Mouse (Mus musculus): Measurements from ENCODE around the gene Cys1. TPM values are rescaled to one million over a fixed set of nuclear protein-coding genes. Genes with fewer than 3 reads are reported as not detected.

Cys1 gene
- polyA plus RNA-seq, 1 experiment from 2014 or later: 1.4 TPM

- H3K4me1 ChIP-seq (ENCODE audit: control insufficient read depth, insufficient read depth, low read length): no peaks in the 10 kb centered on the region
- H3K4me2 ChIP-seq (ENCODE audit: low read depth, low read length): no peak overlapping the region
- H3K36me3 ChIP-seq (ENCODE audit: control insufficient read depth, insufficient read depth, low read length): no peaks in the 10 kb centered on the region
- no peaks in the 10 kb centered on the region for H3K27me3 ChIP-seq (replicated peaks; ENCODE audit: control insufficient read depth, insufficient read depth, low read length)
- no peak overlapping the region for H3K4me3 ChIP-seq (ENCODE audit: low read length)
- H3K27ac ChIP-seq (ENCODE audit: low read length): no peak overlapping the region
- no peak for ATAC-seq
- H3K9me3 ChIP-seq (ENCODE audit: control insufficient read depth, low read length): no peaks in the 10 kb centered on the region
- 85% methylated on average over 3 of the region's 3 CpGs for WGBS
- H3K9ac ChIP-seq (ENCODE audit: low read depth, low read length): no peak overlapping the region
Measured at GRCm38 (mm10) chr12:24634648-24635047, 47.0 kb downstream of the Cys1 start.

- WGBS: 79% methylated on average over 4 of the region's 4 CpGs
- H3K9ac ChIP-seq (ENCODE audit: low read depth, low read length): no peak overlapping the region
- no peak overlapping the region for H3K27ac ChIP-seq (ENCODE audit: low read length)
- no peaks in the 10 kb centered on the region for H3K27me3 ChIP-seq (replicated peaks; ENCODE audit: control insufficient read depth, insufficient read depth, low read length)
- no peaks in the 10 kb centered on the region for H3K4me1 ChIP-seq (ENCODE audit: control insufficient read depth, insufficient read depth, low read length)
- no peak for ATAC-seq
- no peaks in the 10 kb centered on the region for H3K36me3 ChIP-seq (ENCODE audit: control insufficient read depth, insufficient read depth, low read length)
- no peaks in the 10 kb centered on the region for H3K9me3 ChIP-seq (ENCODE audit: control insufficient read depth, low read length)
- H3K4me2 ChIP-seq (ENCODE audit: low read depth, low read length): no peak overlapping the region
- no peak overlapping the region for H3K4me3 ChIP-seq (ENCODE audit: low read length)
Measured at GRCm38 (mm10) chr12:24634212-24634611, 47.4 kb downstream of the Cys1 start.

GRCm38 (mm10) chr12:24633753-24634191 lies 47.8 kb downstream of the Cys1 start:
- no peak overlapping the region for H3K4me2 ChIP-seq (ENCODE audit: low read depth, low read length)
- H3K4me1 ChIP-seq (ENCODE audit: control insufficient read depth, insufficient read depth, low read length): no peaks in the 10 kb centered on the region
- no peak overlapping the region for H3K27ac ChIP-seq (ENCODE audit: low read length)
- no peaks in the 10 kb centered on the region for H3K9me3 ChIP-seq (ENCODE audit: control insufficient read depth, low read length)
- no peak overlapping the region for H3K9ac ChIP-seq (ENCODE audit: low read depth, low read length)
- H3K36me3 ChIP-seq (ENCODE audit: control insufficient read depth, insufficient read depth, low read length): no peaks in the 10 kb centered on the region
- ATAC-seq: no peak
- WGBS: 62% methylated on average over 1 of the region's 1 CpGs
- H3K4me3 ChIP-seq (ENCODE audit: low read length): no peak overlapping the region
- no peaks in the 10 kb centered on the region for H3K27me3 ChIP-seq (replicated peaks; ENCODE audit: control insufficient read depth, insufficient read depth, low read length)

- Histone ChIP-seq H3K4me1 (ENCODE audit: control insufficient read depth, insufficient read depth, low read length) (no peaks in the 10 kb centered on the region), H3K27ac (ENCODE audit: low read length) (no peak overlapping the region), H3K27me3 (replicated peaks; ENCODE audit: control insufficient read depth, insufficient read depth, low read length) (no peaks in the 10 kb centered on the region), H3K4me3 (ENCODE audit: low read length) (no peak overlapping the region), H3K36me3 (ENCODE audit: control insufficient read depth, insufficient read depth, low read length) (no peaks in the 10 kb centered on the region), H3K9me3 (ENCODE audit: control insufficient read depth, low read length) (no peaks in the 10 kb centered on the region), H3K4me2 (ENCODE audit: low read depth, low read length) (no peak overlapping the region), H3K9ac (ENCODE audit: low read depth, low read length) (no peak overlapping the region)
- 71% methylated on average over 4 of the region's 4 CpGs for WGBS
- no peak for ATAC-seq
Measured at GRCm38 (mm10) chr12:24632404-24632803, 49.2 kb downstream of the Cys1 start.

GRCm38 (mm10) chr12:24630220-24630619 lies 51.4 kb downstream of the Cys1 start:
- H3K27me3 ChIP-seq (replicated peaks; ENCODE audit: control insufficient read depth, insufficient read depth, low read length): no peaks in the 10 kb centered on the region
- H3K4me2 ChIP-seq (ENCODE audit: low read depth, low read length): no peak overlapping the region
- H3K4me1 ChIP-seq (ENCODE audit: control insufficient read depth, insufficient read depth, low read length): no peaks in the 10 kb centered on the region
- H3K27ac ChIP-seq (ENCODE audit: low read length): no peak overlapping the region
- H3K4me3 ChIP-seq (ENCODE audit: low read length): no peak overlapping the region
- ATAC-seq: no peak
- no peaks in the 10 kb centered on the region for H3K36me3 ChIP-seq (ENCODE audit: control insufficient read depth, insufficient read depth, low read length)
- H3K9me3 ChIP-seq (ENCODE audit: control insufficient read depth, low read length): no peaks in the 10 kb centered on the region
- 64% methylated on average over 1 of the region's 1 CpGs for WGBS
- H3K9ac ChIP-seq (ENCODE audit: low read depth, low read length): no peak overlapping the region

GRCm38 (mm10) chr12:24627215-24627614 lies 54.4 kb downstream of the Cys1 start:
- H3K27ac ChIP-seq (ENCODE audit: low read length): no peak overlapping the region
- no peaks in the 10 kb centered on the region for H3K4me1 ChIP-seq (ENCODE audit: control insufficient read depth, insufficient read depth, low read length)
- H3K36me3 ChIP-seq (ENCODE audit: control insufficient read depth, insufficient read depth, low read length): no peaks in the 10 kb centered on the region
- H3K9me3 ChIP-seq (ENCODE audit: control insufficient read depth, low read length): no peaks in the 10 kb centered on the region
- no peak for ATAC-seq
- no peak overlapping the region for H3K9ac ChIP-seq (ENCODE audit: low read depth, low read length)
- H3K27me3 ChIP-seq (replicated peaks; ENCODE audit: control insufficient read depth, insufficient read depth, low read length): no peaks in the 10 kb centered on the region
- 55% methylated on average over 3 of the region's 3 CpGs for WGBS
- H3K4me3 ChIP-seq (ENCODE audit: low read length): no peak overlapping the region
- H3K4me2 ChIP-seq (ENCODE audit: low read depth, low read length): no peak overlapping the region

GRCm38 (mm10) chr12:24626401-24626800 lies 55.2 kb downstream of the Cys1 start:
- H3K27me3 ChIP-seq (replicated peaks; ENCODE audit: control insufficient read depth, insufficient read depth, low read length): no peaks in the 10 kb centered on the region
- H3K4me1 ChIP-seq (ENCODE audit: control insufficient read depth, insufficient read depth, low read length): no peaks in the 10 kb centered on the region
- no peaks in the 10 kb centered on the region for H3K9me3 ChIP-seq (ENCODE audit: control insufficient read depth, low read length)
- no peak overlapping the region for H3K4me3 ChIP-seq (ENCODE audit: low read length)
- H3K27ac ChIP-seq (ENCODE audit: low read length): no peak overlapping the region
- 86% methylated on average over 5 of the region's 5 CpGs for WGBS
- no peak overlapping the region for H3K9ac ChIP-seq (ENCODE audit: low read depth, low read length)
- ATAC-seq: no peak
- no peaks in the 10 kb centered on the region for H3K36me3 ChIP-seq (ENCODE audit: control insufficient read depth, insufficient read depth, low read length)
- no peak overlapping the region for H3K4me2 ChIP-seq (ENCODE audit: low read depth, low read length)

GRCm38 (mm10) chr12:24623486-24624251 lies 57.9 kb downstream of the Cys1 start:
- 61% methylated on average over 12 of the region's 12 CpGs for WGBS
- Histone ChIP-seq H3K36me3 (ENCODE audit: control insufficient read depth, insufficient read depth, low read length) (no peaks in the 10 kb centered on the region), H3K4me1 (ENCODE audit: control insufficient read depth, insufficient read depth, low read length) (no peaks in the 10 kb centered on the region), H3K9me3 (ENCODE audit: control insufficient read depth, low read length) (no peaks in the 10 kb centered on the region), H3K4me3 (ENCODE audit: low read length) (no peak overlapping the region), H3K4me2 (ENCODE audit: low read depth, low read length) (no peak overlapping the region), H3K9ac (ENCODE audit: low read depth, low read length) (no peak overlapping the region), H3K27me3 (replicated peaks; ENCODE audit: control insufficient read depth, insufficient read depth, low read length) (no peaks in the 10 kb centered on the region), H3K27ac (ENCODE audit: low read length) (no peak overlapping the region)
- ATAC-seq: no peak

GRCm38 (mm10) chr12:24619436-24619835 lies 62.2 kb downstream of the Cys1 start:
- Histone ChIP-seq H3K27ac (ENCODE audit: low read length) (no peak overlapping the region), H3K9ac (ENCODE audit: low read depth, low read length) (no peak overlapping the region), H3K4me3 (ENCODE audit: low read length) (no peak overlapping the region), H3K36me3 (ENCODE audit: control insufficient read depth, insufficient read depth, low read length) (no peaks in the 10 kb centered on the region), H3K4me2 (ENCODE audit: low read depth, low read length) (no peak overlapping the region), H3K9me3 (ENCODE audit: control insufficient read depth, low read length) (no peaks in the 10 kb centered on the region), H3K4me1 (ENCODE audit: control insufficient read depth, insufficient read depth, low read length) (no peaks in the 10 kb centered on the region), H3K27me3 (replicated peaks; ENCODE audit: control insufficient read depth, insufficient read depth, low read length) (no peaks in the 10 kb centered on the region)
- 71% methylated on average over 4 of the region's 4 CpGs for WGBS
- ATAC-seq: no peak

Measured in intestine, embryonic 16.5 days (tissue).